Mouse (Mus musculus): Measurements from ENCODE around the gene Fam240b. TPM values are rescaled to one million over a fixed set of nuclear protein-coding genes. Genes with fewer than 3 reads are reported as not detected.
A peak's percentile ranks its signal among the peaks of the same experiment; 100 is the strongest.
"Not testable (repeated sequence)": the region's sequence is repeated elsewhere in the genome, so short reads cannot be mapped to it uniquely, and the experiment has no call there.

Gene Fam240b
- polyA plus RNA-seq, 1 experiment from 2014 or later, result 0.31 TPM

- Histone ChIP-seq H3K4me3 (ENCODE audit: low read depth, low read length) (no peak overlapping the region), H3K4me1 (ENCODE audit: control insufficient read depth, insufficient read depth, low read length) (no peaks in the 10 kb centered on the region), H3K4me2 (ENCODE audit: low read depth, low read length) (no peak overlapping the region), H3K27me3 (ENCODE audit: control insufficient read depth, insufficient read depth, low read length) (no peaks in the 10 kb centered on the region), H3K9me3 (ENCODE audit: control insufficient read depth, low read length) (no peaks in the 10 kb centered on the region), H3K27ac (ENCODE audit: low read depth, low read length) (no peak overlapping the region), H3K36me3 (ENCODE audit: control insufficient read depth, insufficient read depth, low read length) (no peaks in the 10 kb centered on the region), H3K9ac (replicated peaks; ENCODE audit: low read depth, low read length) (no peak overlapping the region)
- WGBS, result 86% methylated on average over 3 of the region's 3 CpGs
- ATAC-seq (ENCODE audit: low read depth), result no peak
These were observed 17.6 kb downstream of the Fam240b start for GRCm38 (mm10) chr13:64479960-64480359.

GRCm38 (mm10) chr13:64477968-64478367 is 19.6 kb downstream of the Fam240b start:
- Histone ChIP-seq H3K36me3 (ENCODE audit: control insufficient read depth, insufficient read depth, low read length) (no peaks in the 10 kb centered on the region), H3K4me1 (ENCODE audit: control insufficient read depth, insufficient read depth, low read length) (no peaks in the 10 kb centered on the region), H3K4me3 (ENCODE audit: low read depth, low read length) (no peak overlapping the region), H3K4me2 (ENCODE audit: low read depth, low read length) (no peak overlapping the region), H3K9ac (replicated peaks; ENCODE audit: low read depth, low read length) (no peak overlapping the region), H3K27me3 (ENCODE audit: control insufficient read depth, insufficient read depth, low read length) (no peaks in the 10 kb centered on the region), H3K27ac (ENCODE audit: low read depth, low read length) (no peak overlapping the region), H3K9me3 (ENCODE audit: control insufficient read depth, low read length) (no peaks in the 10 kb centered on the region)
- peak; percentile 56 for ATAC-seq (ENCODE audit: low read depth)
- 51% methylated on average over 4 of the region's 4 CpGs for WGBS

- WGBS, result 79% methylated on average over 6 of the region's 6 CpGs
These were observed 29.7 kb downstream of the Fam240b start for GRCm38 (mm10) chr13:64467886-64468285.

GRCm38 (mm10) chr13:64465166-64465565 is 32.4 kb downstream of the Fam240b start:
- no peaks in the 10 kb centered on the region for H3K27me3 ChIP-seq (ENCODE audit: control insufficient read depth, insufficient read depth, low read length)
- no peak overlapping the region for H3K9ac ChIP-seq (replicated peaks; ENCODE audit: low read depth, low read length)
- no peaks in the 10 kb centered on the region for H3K36me3 ChIP-seq (ENCODE audit: control insufficient read depth, insufficient read depth, low read length)
- no peaks in the 10 kb centered on the region for H3K9me3 ChIP-seq (ENCODE audit: control insufficient read depth, low read length)
- no peak for ATAC-seq (ENCODE audit: low read depth)
- H3K4me2 ChIP-seq (ENCODE audit: low read depth, low read length), result no peak overlapping the region
- WGBS, result 85% methylated on average over 9 of the region's 9 CpGs
- H3K4me1 ChIP-seq (ENCODE audit: control insufficient read depth, insufficient read depth, low read length), result no peaks in the 10 kb centered on the region
- no peak overlapping the region for H3K4me3 ChIP-seq (ENCODE audit: low read depth, low read length)
- H3K27ac ChIP-seq (ENCODE audit: low read depth, low read length), result no peak overlapping the region

More at GRCm38 (mm10) chr13:64467886-64468285, 29.7 kb downstream of the Fam240b start:
- H3K27me3 ChIP-seq (ENCODE audit: control insufficient read depth, insufficient read depth, low read length), result no peaks in the 10 kb centered on the region
- H3K9me3 ChIP-seq (ENCODE audit: control insufficient read depth, low read length), result no peaks in the 10 kb centered on the region
- H3K4me1 ChIP-seq (ENCODE audit: control insufficient read depth, insufficient read depth, low read length), result no peaks in the 10 kb centered on the region
- H3K9ac ChIP-seq (replicated peaks; ENCODE audit: low read depth, low read length), result no peak overlapping the region
- H3K4me3 ChIP-seq (ENCODE audit: low read depth, low read length), result no peak overlapping the region
- H3K4me2 ChIP-seq (ENCODE audit: low read depth, low read length), result no peak overlapping the region
- H3K27ac ChIP-seq (ENCODE audit: low read depth, low read length), result no peak overlapping the region
- H3K36me3 ChIP-seq (ENCODE audit: control insufficient read depth, insufficient read depth, low read length), result no peaks in the 10 kb centered on the region
- ATAC-seq (ENCODE audit: low read depth), result no peak

GRCm38 (mm10) chr13:64462581-64462980 is 35.0 kb downstream of the Fam240b start:
- WGBS, result 76% methylated on average over 2 of the region's 2 CpGs
- H3K9ac ChIP-seq (replicated peaks; ENCODE audit: low read depth, low read length), result no peak overlapping the region
- no peak overlapping the region for H3K4me3 ChIP-seq (ENCODE audit: low read depth, low read length)
- no peaks in the 10 kb centered on the region for H3K9me3 ChIP-seq (ENCODE audit: control insufficient read depth, low read length)
- no peaks in the 10 kb centered on the region for H3K27me3 ChIP-seq (ENCODE audit: control insufficient read depth, insufficient read depth, low read length)
- no peak overlapping the region for H3K27ac ChIP-seq (ENCODE audit: low read depth, low read length)
- no peak for ATAC-seq (ENCODE audit: low read depth)
- H3K36me3 ChIP-seq (ENCODE audit: control insufficient read depth, insufficient read depth, low read length), result no peaks in the 10 kb centered on the region
- H3K4me2 ChIP-seq (ENCODE audit: low read depth, low read length), result no peak overlapping the region
- H3K4me1 ChIP-seq (ENCODE audit: control insufficient read depth, insufficient read depth, low read length), result no peaks in the 10 kb centered on the region

- Histone ChIP-seq H3K9me3 (ENCODE audit: control insufficient read depth, low read length) (no peaks in the 10 kb centered on the region), H3K4me1 (ENCODE audit: control insufficient read depth, insufficient read depth, low read length) (no peaks in the 10 kb centered on the region), H3K27ac (ENCODE audit: low read depth, low read length) (no peak overlapping the region), H3K4me3 (ENCODE audit: low read depth, low read length) (no peak overlapping the region), H3K36me3 (ENCODE audit: control insufficient read depth, insufficient read depth, low read length) (no peaks in the 10 kb centered on the region), H3K9ac (replicated peaks; ENCODE audit: low read depth, low read length) (no peak overlapping the region), H3K27me3 (ENCODE audit: control insufficient read depth, insufficient read depth, low read length) (no peaks in the 10 kb centered on the region), H3K4me2 (ENCODE audit: low read depth, low read length) (no peak overlapping the region)
- WGBS, result 91% methylated on average over 14 of the region's 14 CpGs
- ATAC-seq (ENCODE audit: low read depth), result no peak
These were observed 39.4 kb downstream of the Fam240b start for GRCm38 (mm10) chr13:64458181-64458580.

- not testable (repeated sequence) for H3K9me3 ChIP-seq (ENCODE audit: control insufficient read depth, low read length); ATAC-seq (ENCODE audit: low read depth); H3K4me3 ChIP-seq (ENCODE audit: low read depth, low read length); H3K4me2 ChIP-seq (ENCODE audit: low read depth, low read length); H3K4me1 ChIP-seq (ENCODE audit: control insufficient read depth, insufficient read depth, low read length); H3K9ac ChIP-seq (replicated peaks; ENCODE audit: low read depth, low read length); H3K27ac ChIP-seq (ENCODE audit: low read depth, low read length); H3K27me3 ChIP-seq (ENCODE audit: control insufficient read depth, insufficient read depth, low read length); H3K36me3 ChIP-seq (ENCODE audit: control insufficient read depth, insufficient read depth, low read length)
- 93% methylated on average over 19 of the region's 19 CpGs for WGBS
These were observed 40.2 kb downstream of the Fam240b start for GRCm38 (mm10) chr13:64457225-64457978.

GRCm38 (mm10) chr13:64450001-64450794 is 47.4 kb downstream of the Fam240b start:
- H3K4me2 ChIP-seq (ENCODE audit: low read depth, low read length), result no peak overlapping the region
- H3K4me3 ChIP-seq (ENCODE audit: low read depth, low read length), result no peak overlapping the region
- no peak overlapping the region for H3K9ac ChIP-seq (replicated peaks; ENCODE audit: low read depth, low read length)
- no peaks in the 10 kb centered on the region for H3K36me3 ChIP-seq (ENCODE audit: control insufficient read depth, insufficient read depth, low read length)
- H3K9me3 ChIP-seq (ENCODE audit: control insufficient read depth, low read length), result no peaks in the 10 kb centered on the region
- WGBS, result 77% methylated on average over 7 of the region's 7 CpGs
- no peaks in the 10 kb centered on the region for H3K27me3 ChIP-seq (ENCODE audit: control insufficient read depth, insufficient read depth, low read length)
- no peak for ATAC-seq (ENCODE audit: low read depth)
- no peaks in the 10 kb centered on the region for H3K4me1 ChIP-seq (ENCODE audit: control insufficient read depth, insufficient read depth, low read length)
- H3K27ac ChIP-seq (ENCODE audit: low read depth, low read length), result no peak overlapping the region

- Histone ChIP-seq H3K36me3 (ENCODE audit: control insufficient read depth, insufficient read depth, low read length) (no peaks in the 10 kb centered on the region), H3K9me3 (ENCODE audit: control insufficient read depth, low read length) (no peaks in the 10 kb centered on the region), H3K4me2 (ENCODE audit: low read depth, low read length) (no peak overlapping the region), H3K27me3 (ENCODE audit: control insufficient read depth, insufficient read depth, low read length) (no peaks in the 10 kb centered on the region), H3K27ac (ENCODE audit: low read depth, low read length) (no peak overlapping the region), H3K9ac (replicated peaks; ENCODE audit: low read depth, low read length) (no peak overlapping the region), H3K4me1 (ENCODE audit: control insufficient read depth, insufficient read depth, low read length) (no peaks in the 10 kb centered on the region), H3K4me3 (ENCODE audit: low read depth, low read length) (no peak overlapping the region)
- 84% methylated on average over 5 of the region's 5 CpGs for WGBS
- no peak for ATAC-seq (ENCODE audit: low read depth)
These were observed 48.9 kb downstream of the Fam240b start for GRCm38 (mm10) chr13:64448729-64449128.

Data from neural tube, embryonic 14.5 days (tissue).